Mouse (Mus musculus) CH12.LX (cell line): Measurements from ENCODE around the gene Rhbdf2. TPM values are rescaled to one million over a fixed set of nuclear protein-coding genes. Genes with fewer than 3 reads are reported as not detected.
"Not testable (repeated sequence)": the region's sequence is repeated elsewhere in the genome, so short reads cannot be mapped to it uniquely, and the experiment has no call there.

Source experiments
- DNase-seq: peaks from one replicate; pipeline ENCODE4 v3.0.0-alpha.2; 2013; ENCODE audit errors: extremely low read depth
- H3K27ac ChIP-seq: 2 replicates; pipeline ENCODE4 v1.5.1; 2012; ENCODE audit warnings: low read depth, mild to moderate bottlenecking, control low read depth, moderate library complexity; ENCODE audit not compliant: insufficient read depth
- H3K27me3 ChIP-seq: replicated peaks from 2 replicates; pipeline ENCODE3; 2012; ENCODE audit warnings: inconsistent platforms
- H3K36me3 ChIP-seq, 2 experiments: replicated peaks in 1 of 2; 2 replicates each; pipeline versions ENCODE3 to v1.6.1; 2012; ENCODE audit warnings: inconsistent platforms in 1 of 2, low read length in 1 of 2, mild to moderate bottlenecking in 1 of 2, mixed read lengths in 1 of 2, moderate library complexity in 1 of 2; ENCODE audit not compliant: control insufficient read depth in 1 of 2, insufficient read depth in 1 of 2
- H3K4me1 ChIP-seq, 2 experiments: 2 replicates each; pipeline ENCODE4 v1.6.1; 2012; ENCODE audit warnings: inconsistent platforms in 1 of 2, moderate library complexity in 1 of 2; ENCODE audit not compliant: insufficient read depth in 2 of 2, control insufficient read depth in 1 of 2
- H3K4me2 ChIP-seq: 2 replicates; pipeline ENCODE4 v1.6.1; 2012; ENCODE audit warnings: low read depth, mild to moderate bottlenecking, control low read depth; ENCODE audit not compliant: poor library complexity, insufficient read depth, severe bottlenecking
- H3K4me3 ChIP-seq, 3 experiments: fragments of 150-350 bp in 1 of 3; sonication (generic) in 1 of 3; replicated peaks in 1 of 3; 2 replicates each; pipeline versions ENCODE3 to v1.5.1; 2011 to 2012; ENCODE audit warnings: low read depth in 2 of 3, low read length in 2 of 3, mild to moderate bottlenecking in 2 of 3, moderate library complexity in 2 of 3, control low read depth in 1 of 3, improper control_type of control experiment in 1 of 3, inconsistent platforms in 1 of 3, mixed read lengths in 1 of 3; ENCODE audit not compliant: poor library complexity in 1 of 3
- H3K79me2 ChIP-seq: replicated peaks from 2 replicates; pipeline ENCODE4 v1.6.1; 2012; ENCODE audit warnings: mild to moderate bottlenecking, moderate library complexity; ENCODE audit not compliant: control insufficient read depth, poor library complexity, insufficient read depth, severe bottlenecking; ENCODE audit errors: extremely low read depth
- H3K9ac ChIP-seq: 2 replicates; pipeline ENCODE4 v1.6.1; 2012; ENCODE audit warnings: low read depth, mild to moderate bottlenecking, control low read depth, moderate library complexity; ENCODE audit not compliant: insufficient read depth
- H3K9me3 ChIP-seq: replicated peaks from 2 replicates; pipeline ENCODE3; 2012; ENCODE audit warnings: low read length, inconsistent platforms, mixed read lengths
- CHD2 ChIP-seq: IDR thresholded peaks from 2 replicates; pipeline ENCODE4 v1.6.1; 2011; ENCODE audit warnings: low read length, improper control_type of control experiment
- MXI1 ChIP-seq: IDR thresholded peaks from 2 replicates; pipeline ENCODE4 v1.6.1; 2011; ENCODE audit warnings: mild to moderate bottlenecking, low read depth, low read length, improper control_type of control experiment
- MYC ChIP-seq: IDR thresholded peaks from 2 replicates; pipeline ENCODE4 v1.6.1; 2011; ENCODE audit warnings: low read depth, mild to moderate bottlenecking, improper control_type of control experiment, low read length
- TCF12 ChIP-seq: IDR thresholded peaks from 2 replicates; pipeline ENCODE4 v1.6.1; 2014; ENCODE audit warnings: low read depth, mild to moderate bottlenecking, inconsistent platforms, low read length, improper control_type of control experiment
- dilution Hi-C: fragments of 300-500 bp; cut with MboI; formaldehyde crosslinking; loops from 2 replicates; pipeline ENCODE4 v1.14.3; 2020; ENCODE audit warnings: low sequenced_read_pairs; ENCODE audit not compliant: extremely low pct_unique_long_range_greater_than_20kb, extremely low pct_ligation_motif_present
- in situ Hi-C: fragments of 300-500 bp; cut with MboI; formaldehyde crosslinking; loops from 3 replicates; pipeline ENCODE4 v1.14.3; 2019; ENCODE audit warnings: low sequenced_read_pairs, low pct_ligation_motif_present, low pct_unique_long_range_greater_than_20kb, mixed read lengths
- polyA plus RNA-seq: library from polyadenylated mRNA; unstranded; fragments of >175 nt; gene quantifications from 2 replicates; pipeline ENCODE4 v1.2.1, GENCODE M21; 2012; ENCODE audit warnings: low read depth; ENCODE audit not compliant: insufficient read length
- total RNA-seq, 2 experiments: library from RNA; depleted of rRNA; stranded (reverse); fragments of 300-350 nt in 1 of 2; fragments of >200 nt in 1 of 2; gene quantifications; 2 replicates each; pipeline ENCODE4 v1.2.3; 2012 to 2014

The Rhbdf2 gene
- total and polyA plus RNA-seq, 3 experiments: 3.1 to 14.7 (median 12.1) TPM

DNA sequence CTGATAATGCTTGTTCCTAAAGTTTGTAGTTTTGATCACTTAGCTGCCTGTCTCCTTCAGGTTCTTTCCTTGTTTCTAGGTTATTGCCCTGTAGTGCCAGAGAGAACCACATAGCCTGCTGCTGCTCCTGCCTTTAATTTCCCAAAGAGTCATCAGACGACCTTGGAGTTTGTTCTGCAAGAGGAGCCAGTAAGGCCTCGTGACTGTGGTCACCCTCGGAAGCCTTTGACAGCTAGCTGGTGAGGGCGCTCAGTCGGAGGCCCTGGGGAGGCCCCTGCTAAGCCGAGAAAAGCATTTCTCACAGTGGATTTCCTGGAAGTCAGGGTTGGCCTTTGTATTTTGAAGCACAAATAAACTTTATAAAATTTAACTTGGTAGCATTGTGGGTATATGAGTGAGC lies 48.6 kb upstream of the Rhbdf2 start:
- H3K9ac ChIP-seq, H3K4me3 ChIP-seq, DNase-seq, H3K9me3 ChIP-seq, H3K27me3 ChIP-seq, in situ Hi-C loops, H3K4me2 ChIP-seq, dilution Hi-C loops, H3K27ac ChIP-seq: not testable (repeated sequence)
- TF ChIP-seq CHD2 (0 out of 2 replicates have a peak, but pooled peaks have one; percentile 21), MXI1 (0 out of 2 replicates have a peak, but pooled peaks have one; percentile 13)
- Histone ChIP-seq H3K4me1 (peaks cover 16 to 52% of the 10 kb centered on the region in 2 experiments), H3K36me3 (peaks cover 62 to 80% of the 10 kb centered on the region in 2 experiments), H3K79me2 (peaks cover 42% of the 10 kb centered on the region)

GRCm38 (mm10) chr11:116674616-116675379 lies 48.0 kb upstream of the Rhbdf2 start:
- no peak overlapping the region for H3K4me2 ChIP-seq
- H3K79me2 ChIP-seq: peaks cover 42% of the 10 kb centered on the region
- TF ChIP-seq MXI1: 0 out of 2 replicates have a peak, but pooled peaks have one; percentile 31
- TF ChIP-seq TCF12: no peak
- peak overlapping the region in 1 of 3 experiments; percentile 2 for H3K4me3 ChIP-seq
- H3K9me3 ChIP-seq: no peaks in the 10 kb centered on the region
- no peak for DNase-seq
- peaks cover 61 to 73% of the 10 kb centered on the region in 2 experiments for H3K36me3 ChIP-seq
- no peak overlapping the region for H3K9ac ChIP-seq
- H3K4me1 ChIP-seq: peaks cover 16 to 57% of the 10 kb centered on the region in 2 experiments
- H3K27me3 ChIP-seq: no peaks in the 10 kb centered on the region
- H3K27ac ChIP-seq: no peak overlapping the region
- in situ Hi-C loops: loop anchor here (25.0 kb wide), 1 partner anchor 513 kb away; the partner anchor contains the start of gene Sept9
- dilution Hi-C loops: no loop called here

- DNase-seq: no peak
- Histone ChIP-seq H3K4me2 (peak overlapping the region; percentile 78), H3K79me2 (peaks cover 42% of the 10 kb centered on the region), H3K9ac (peak overlapping the region; percentile 96; the same call in 1 of the 2 replicates), H3K27me3 (no peaks in the 10 kb centered on the region), H3K4me3 (peak overlapping the region in 2 of 3 experiments; percentile 67 to 88), H3K4me1 (peaks cover 29 to 69% of the 10 kb centered on the region in 2 experiments), H3K9me3 (no peaks in the 10 kb centered on the region), H3K27ac (no peak overlapping the region), H3K36me3 (peaks cover 50 to 59% of the 10 kb centered on the region in 2 experiments)
- dilution Hi-C loops: no loop called here
- in situ Hi-C loops: loop anchor here (25.0 kb wide), 1 partner anchor 514 kb away; the partner anchor contains the start of gene Sept9
- TF ChIP-seq MYC (0 out of 2 replicates have a peak, but pooled peaks have one; percentile 10), MXI1 (no peak)
Observed at GRCm38 (mm10) chr11:116673410-116673809, 46.6 kb upstream of the Rhbdf2 start.
